Mouse (Mus musculus) heart, embryonic 10.5 days (tissue): ENCODE results near the gene Anln. TPM values are rescaled to one million over a fixed set of nuclear protein-coding genes. Genes with fewer than 3 reads are reported as not detected.

Source experiments
- DNase-seq: peaks from one replicate; pipeline ENCODE4 v3.0.0-alpha.2; 2017; ENCODE audit warnings: low spot score
- H3K27ac ChIP-seq: fragments of 300-500 bp; sonication (generic); 2 replicates; pipeline ENCODE4 v1.5.1; 2016; ENCODE audit warnings: mild to moderate bottlenecking
- H3K27me3 ChIP-seq: fragments of 300-500 bp; sonication (generic); 2 replicates; pipeline ENCODE4 v1.6.1; 2016; ENCODE audit warnings: mild to moderate bottlenecking; ENCODE audit not compliant: poor library complexity, insufficient read depth, severe bottlenecking
- H3K36me3 ChIP-seq: fragments of 300-500 bp; sonication (generic); 2 replicates; pipeline ENCODE4 v1.6.1; 2016; ENCODE audit warnings: mild to moderate bottlenecking, moderate library complexity
- H3K4me1 ChIP-seq: fragments of 300-500 bp; sonication (generic); 2 replicates; pipeline ENCODE4 v1.6.1; 2016; ENCODE audit warnings: mild to moderate bottlenecking
- H3K4me3 ChIP-seq: fragments of 300-500 bp; sonication (generic); 2 replicates; pipeline ENCODE4 v1.5.1; 2016; ENCODE audit warnings: mild to moderate bottlenecking, moderate library complexity
- H3K9me3 ChIP-seq: fragments of 300-500 bp; sonication (generic); 2 replicates; pipeline ENCODE4 v1.6.1; 2016; ENCODE audit warnings: mild to moderate bottlenecking, moderate library complexity
- WGBS: fragments of 180-500 bp; shearing (Covaris S2); methylation state at CpG from one replicate; pipeline ENCODE4 v1.1.7; 2016; 5-methylcytosine and 5-hydroxymethylcytosine counted together
- polyA plus RNA-seq: library from polyadenylated mRNA; unstranded; fragments of >200 nt; fragmentation: Nextera tagmentation; extraction: Ambion mirVana; gene quantifications from 2 replicates; pipeline ENCODE4 v1.2.1, GENCODE M21; 2016

The Anln gene
- polyA plus RNA-seq = 45.7 and 56.3 TPM in 2 replicates

GRCm38 (mm10) chr9:22389021-22389476, at the start of gene Anln:
Gene Anln, minus strand, starts transcription at chr9:22389188.
- whole genome bisulfite sequencing = 0% methylated on average over 44 of the region's 44 CpGs

GRCm38 (mm10) chr9:22434101-22434500, 45.1 kb upstream of the Anln start:
- H3K36me3 ChIP-seq = peaks cover 3% of the 10 kb centered on the region; the same call in 1 of the 2 replicates
- no peaks in the 10 kb centered on the region for H3K27me3 ChIP-seq
- no peak overlapping the region for H3K27ac ChIP-seq
- H3K4me1 ChIP-seq = peaks cover 6% of the 10 kb centered on the region
- DNase-seq = no peak
- no peaks in the 10 kb centered on the region for H3K9me3 ChIP-seq
- WGBS = 87% methylated on average over 2 of the region's 2 CpGs
- no peak overlapping the region for H3K4me3 ChIP-seq

More at GRCm38 (mm10) chr9:22389021-22389476, at the start of gene Anln:
- Histone ChIP-seq H3K27me3 (no peaks in the 10 kb centered on the region), H3K4me3 (peak within 1 kb of the TSS; percentile 88), H3K36me3 (no peaks in the 10 kb centered on the region), H3K9me3 (no peaks in the 10 kb centered on the region), H3K27ac (peak within 1 kb of the TSS; percentile 96), H3K4me1 (peaks cover 31% of the 10 kb centered on the region)
- DNase-seq = peak; percentile 97

- Histone ChIP-seq H3K9me3 (no peaks in the 10 kb centered on the region), H3K36me3 (peaks cover 3% of the 10 kb centered on the region; the same call in 1 of the 2 replicates), H3K27ac (no peak overlapping the region), H3K4me1 (peaks cover 10% of the 10 kb centered on the region), H3K27me3 (no peaks in the 10 kb centered on the region), H3K4me3 (no peak overlapping the region)
- 81% methylated on average over 2 of the region's 2 CpGs for WGBS
- no peak for DNase-seq
Observed at GRCm38 (mm10) chr9:22433221-22433620, 44.2 kb upstream of the Anln start.

GRCm38 (mm10) chr9:22430315-22430840, 41.4 kb upstream of the Anln start:
- Histone ChIP-seq H3K4me1 (peaks cover 11% of the 10 kb centered on the region), H3K36me3 (peaks cover 3% of the 10 kb centered on the region; the same call in 1 of the 2 replicates), H3K4me3 (no peak overlapping the region), H3K27ac (no peak overlapping the region), H3K27me3 (no peaks in the 10 kb centered on the region), H3K9me3 (no peaks in the 10 kb centered on the region)
- 34% methylated on average over 5 of the region's 5 CpGs for WGBS
- peak; percentile 51 for DNase-seq

GRCm38 (mm10) chr9:22429533-22430241, 40.7 kb upstream of the Anln start:
- Histone ChIP-seq H3K4me1 (peaks cover 11% of the 10 kb centered on the region), H3K36me3 (peaks cover 3% of the 10 kb centered on the region; the same call in 1 of the 2 replicates), H3K9me3 (no peaks in the 10 kb centered on the region), H3K27me3 (no peaks in the 10 kb centered on the region), H3K27ac (no peak overlapping the region), H3K4me3 (no peak overlapping the region)
- 73% methylated on average over 15 of the region's 15 CpGs for WGBS
- DNase-seq = peak; percentile 68

- no peaks in the 10 kb centered on the region for H3K27me3 ChIP-seq
- H3K4me1 ChIP-seq = peaks cover 16% of the 10 kb centered on the region
- no peaks in the 10 kb centered on the region for H3K9me3 ChIP-seq
- 84% methylated on average over 14 of the region's 14 CpGs for WGBS
- peak; percentile 53 for DNase-seq
- no peak overlapping the region for H3K4me3 ChIP-seq
- no peak overlapping the region for H3K27ac ChIP-seq
- H3K36me3 ChIP-seq = peaks cover 3% of the 10 kb centered on the region; the same call in 1 of the 2 replicates
Observed at GRCm38 (mm10) chr9:22428666-22429410, 39.9 kb upstream of the Anln start.

DNA sequence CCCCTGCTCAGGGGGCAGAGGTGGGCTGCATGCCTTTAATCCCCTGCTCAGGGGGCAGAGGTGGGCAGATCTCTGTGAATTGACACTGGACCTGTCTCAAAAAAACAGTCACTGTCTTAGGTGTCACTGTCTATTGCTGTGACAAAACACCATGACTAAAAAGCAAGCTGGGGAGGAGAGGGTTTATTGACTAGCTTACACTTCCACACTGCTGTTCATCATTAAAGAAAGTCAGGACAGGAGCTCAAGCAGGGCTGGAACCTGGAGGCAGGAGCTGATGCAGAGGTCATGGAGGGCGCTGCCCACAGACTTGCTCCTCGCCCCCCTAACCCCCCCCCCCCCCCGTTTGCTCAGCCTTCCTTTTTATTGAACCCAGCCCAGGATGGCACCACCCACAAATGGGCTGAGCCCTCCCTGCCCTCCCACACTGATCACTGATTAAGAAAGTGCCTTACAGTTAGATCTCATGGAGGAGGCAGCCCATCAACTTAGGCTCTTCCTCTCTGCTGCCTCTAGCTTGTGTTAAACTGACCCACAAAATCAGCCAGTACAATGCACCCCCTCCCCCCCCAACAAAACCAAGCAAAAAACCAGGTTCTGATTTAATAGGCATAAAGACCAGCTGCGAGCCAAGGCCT, 39.2 kb upstream of the Anln start:
- no peaks in the 10 kb centered on the region for H3K27me3 ChIP-seq
- peaks cover 3% of the 10 kb centered on the region; the same call in 1 of the 2 replicates for H3K36me3 ChIP-seq
- peaks cover 21% of the 10 kb centered on the region for H3K4me1 ChIP-seq
- no peaks in the 10 kb centered on the region for H3K9me3 ChIP-seq
- no peak overlapping the region for H3K4me3 ChIP-seq
- H3K27ac ChIP-seq = no peak overlapping the region
- WGBS = 42% methylated on average over 3 of the region's 4 CpGs
- no peak for DNase-seq

GRCm38 (mm10) chr9:22424719-22425118, 35.7 kb upstream of the Anln start:
- Histone ChIP-seq H3K9me3 (no peaks in the 10 kb centered on the region), H3K4me3 (no peak overlapping the region), H3K36me3 (no peaks in the 10 kb centered on the region), H3K27me3 (no peaks in the 10 kb centered on the region), H3K4me1 (peaks cover 19% of the 10 kb centered on the region), H3K27ac (no peak overlapping the region)
- WGBS = 90% methylated on average over 4 of the region's 4 CpGs
- DNase-seq = no peak

DNA sequence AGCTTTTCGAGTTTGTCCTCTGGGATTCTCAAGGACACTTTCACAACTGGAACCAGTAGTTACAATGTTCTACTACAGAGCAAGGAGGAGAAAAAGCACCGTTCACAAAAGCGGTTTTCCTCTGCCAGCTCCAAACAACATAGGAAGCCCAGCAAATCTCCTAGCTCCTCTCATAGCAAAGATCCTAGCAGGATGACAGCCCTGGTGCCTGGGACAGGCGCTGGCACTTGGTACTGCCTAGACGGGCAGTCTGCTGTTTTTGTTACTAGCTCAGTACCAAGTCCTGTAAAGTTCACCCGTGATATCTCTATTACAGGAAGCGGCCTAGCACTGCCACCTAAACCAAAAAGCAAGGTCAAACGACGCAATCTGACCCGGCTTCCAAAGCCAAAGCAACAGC, 35.2 kb upstream of the Anln start:
- H3K36me3 ChIP-seq = no peaks in the 10 kb centered on the region
- WGBS = 67% methylated on average over 10 of the region's 10 CpGs
- H3K27ac ChIP-seq = peak overlapping the region; percentile 53; the same call in 1 of the 2 replicates
- no peaks in the 10 kb centered on the region for H3K9me3 ChIP-seq
- peaks cover 18% of the 10 kb centered on the region for H3K4me1 ChIP-seq
- H3K27me3 ChIP-seq = no peaks in the 10 kb centered on the region
- no peak for DNase-seq
- H3K4me3 ChIP-seq = no peak overlapping the region

DNA sequence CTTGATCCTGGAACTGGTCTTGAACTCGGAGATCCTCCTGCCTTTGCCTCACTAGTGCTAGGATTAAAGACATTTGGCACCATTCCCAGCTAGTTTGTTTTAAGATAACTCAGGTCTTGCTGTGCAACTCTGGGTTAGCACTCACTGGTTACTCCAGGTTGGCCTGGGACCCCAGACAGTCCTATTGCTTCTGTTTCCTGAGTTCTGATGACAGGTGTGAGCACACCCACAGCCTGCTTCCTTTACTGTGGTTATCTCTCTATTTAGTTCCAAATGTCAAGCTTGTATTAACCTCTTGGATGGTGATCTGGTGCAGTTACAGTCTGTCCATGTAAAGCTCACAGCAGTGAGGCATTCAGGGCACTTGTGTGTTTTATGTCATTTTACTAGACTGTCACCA, 34.5 kb upstream of the Anln start:
- Histone ChIP-seq H3K4me1 (peaks cover 17% of the 10 kb centered on the region), H3K27ac (no peak overlapping the region)

DNA sequence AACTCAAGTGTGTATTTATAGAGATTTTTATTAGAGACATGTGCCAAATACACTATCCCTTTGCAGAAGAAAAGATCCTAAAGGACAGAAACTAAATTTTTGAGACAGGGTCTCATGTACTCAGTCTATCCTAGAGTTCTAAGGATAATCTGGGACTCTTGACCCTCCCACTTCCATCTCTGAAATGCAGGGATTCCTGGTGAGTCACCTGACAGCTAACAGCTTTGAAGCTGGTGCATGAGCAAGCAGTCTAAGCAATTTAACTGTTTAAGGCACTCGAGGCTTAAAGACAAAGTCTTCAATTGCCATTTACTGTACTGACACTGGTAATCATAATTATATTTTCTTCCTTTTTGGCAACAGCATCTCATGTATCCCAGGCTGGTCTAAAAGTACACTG, 33.6 kb upstream of the Anln start:
- Histone ChIP-seq H3K4me1 (peaks cover 17% of the 10 kb centered on the region), H3K9me3 (no peaks in the 10 kb centered on the region), H3K36me3 (no peaks in the 10 kb centered on the region), H3K27ac (no peak overlapping the region), H3K27me3 (no peaks in the 10 kb centered on the region), H3K4me3 (no peak overlapping the region)
- DNase-seq = no peak
- 33% methylated on average over 1 of the region's 1 CpGs for WGBS

More for the DNA sequence above, 34.5 kb upstream of the Anln start:
- DNase-seq = no peak
- no peak overlapping the region for H3K4me3 ChIP-seq
- WGBS = 70% methylated on average over 1 of the region's 1 CpGs
- H3K27me3 ChIP-seq = no peaks in the 10 kb centered on the region
- H3K9me3 ChIP-seq = no peaks in the 10 kb centered on the region
- no peaks in the 10 kb centered on the region for H3K36me3 ChIP-seq

DNA sequence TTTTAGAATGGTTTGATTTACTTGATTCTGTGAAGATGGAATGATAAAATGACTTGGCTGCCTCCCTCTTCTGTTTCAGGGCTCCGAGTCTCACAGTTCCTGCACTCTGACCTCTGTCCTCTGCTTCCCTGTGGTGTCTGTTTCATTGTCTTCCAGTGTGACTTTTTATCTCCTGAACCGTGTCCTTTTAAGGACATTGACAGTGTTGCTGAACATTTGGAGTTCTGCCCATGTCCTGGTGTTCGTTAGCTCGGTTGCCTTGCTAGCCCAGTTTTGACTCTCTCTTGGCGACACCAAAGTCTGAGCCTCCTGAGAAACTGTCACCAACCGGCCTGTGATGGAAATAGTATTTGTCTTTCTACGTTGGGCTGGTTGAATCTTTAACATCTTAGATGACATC, 31.5 kb upstream of the Anln start:
- H3K27ac ChIP-seq = no peak overlapping the region
- no peak for DNase-seq
- peaks cover 17% of the 10 kb centered on the region for H3K4me1 ChIP-seq
- no peak overlapping the region for H3K4me3 ChIP-seq
- H3K36me3 ChIP-seq = no peaks in the 10 kb centered on the region
- H3K27me3 ChIP-seq = no peaks in the 10 kb centered on the region
- 33% methylated on average over 7 of the region's 7 CpGs for WGBS
- H3K9me3 ChIP-seq = no peaks in the 10 kb centered on the region
